Mouse (Mus musculus) lung, embryonic 16.5 days (tissue): Measurements from ENCODE around the gene Olfr1188. TPM values are rescaled to one million over a fixed set of nuclear protein-coding genes. Genes with fewer than 3 reads are reported as not detected.
"Not testable (repeated sequence)": the region's sequence is repeated elsewhere in the genome, so short reads cannot be mapped to it uniquely, and the experiment has no call there.

Source experiments
- ATAC-seq: fragments of 200-750 bp; cut with Nextera tagmentation; 2 replicates; pipeline ENCODE4 v1.8.0; 2017; ENCODE audit warnings: low read depth, mild to moderate bottlenecking, moderate library complexity
- H3K27ac ChIP-seq: fragments of 300-500 bp; sonication (generic); 2 replicates; pipeline ENCODE4 v1.5.1; 2014; ENCODE audit warnings: mild to moderate bottlenecking, control low read depth, low read length
- H3K27me3 ChIP-seq: fragments of 300-500 bp; sonication (generic); 2 replicates; pipeline ENCODE4 v1.6.1; 2014; ENCODE audit warnings: low read depth, low read length, mixed read lengths; ENCODE audit not compliant: control insufficient read depth, insufficient read depth
- H3K36me3 ChIP-seq: fragments of 300-500 bp; sonication (generic); 2 replicates; pipeline ENCODE4 v1.6.1; 2014; ENCODE audit warnings: low read length; ENCODE audit not compliant: control insufficient read depth, insufficient read depth
- H3K4me1 ChIP-seq: fragments of 300-500 bp; sonication (generic); replicated peaks from 2 replicates; pipeline ENCODE4 v1.6.1; 2014; ENCODE audit warnings: low read length, mixed read lengths; ENCODE audit not compliant: control insufficient read depth, insufficient read depth
- H3K4me2 ChIP-seq: fragments of 300-500 bp; sonication (generic); 2 replicates; pipeline ENCODE4 v1.6.1; 2014; ENCODE audit warnings: low read depth, low read length, control low read depth
- H3K4me3 ChIP-seq: fragments of 300-500 bp; sonication (generic); 2 replicates; pipeline ENCODE4 v1.5.1; 2014; ENCODE audit warnings: mild to moderate bottlenecking, low read length, control low read depth
- H3K9ac ChIP-seq: fragments of 300-500 bp; sonication (generic); 2 replicates; pipeline ENCODE4 v1.6.1; 2014; ENCODE audit warnings: low read length, control low read depth
- H3K9me3 ChIP-seq: fragments of 300-500 bp; sonication (generic); 2 replicates; pipeline ENCODE4 v1.6.1; 2016; ENCODE audit warnings: low read length; ENCODE audit not compliant: control insufficient read depth
- WGBS: fragments of 180-500 bp; shearing (Covaris S2); extraction: QIAGEN DNeasy Blood & Tissue Kit; methylation state at CpG from one replicate; pipeline ENCODE4 v1.1.7; 2014; 5-methylcytosine and 5-hydroxymethylcytosine counted together
- polyA plus RNA-seq: library from polyadenylated mRNA; unstranded; fragments of >200 nt; fragmentation: Nextera tagmentation; extraction: Ambion mirVana; gene quantifications from 2 replicates; pipeline ENCODE4 v1.2.1, GENCODE M21; 2015

Gene Olfr1188
- not detected in 2 replicates for polyA plus RNA-seq

DNA sequence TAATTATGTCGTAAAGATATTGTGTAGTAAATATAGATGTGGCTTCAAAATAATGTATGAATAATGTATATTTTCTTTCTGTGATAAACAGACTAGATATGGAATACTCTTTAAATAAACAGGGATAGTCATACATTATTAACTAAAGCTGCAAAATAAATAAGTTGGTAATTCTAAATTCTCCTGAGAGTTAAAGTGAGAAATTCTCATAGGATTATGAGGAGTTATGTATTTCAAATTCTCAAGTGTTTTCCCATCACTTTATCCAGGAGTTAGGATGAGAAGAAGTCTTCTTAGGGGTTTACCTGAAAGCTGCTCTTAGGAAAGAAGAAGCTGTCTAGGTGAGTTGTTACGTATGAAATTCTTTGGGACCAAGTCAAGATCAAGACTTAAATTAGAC lies at the start of gene Olfr1188:
TSS of gene Olfr1188 (plus strand) at position 301 of the 400 bp plus-strand sequence.
- Histone ChIP-seq H3K4me3 (no peak within 1 kb of the TSS), H3K9ac (no peak within 1 kb of the TSS), H3K4me1 (no peaks in the 10 kb centered on the region), H3K4me2 (no peak within 1 kb of the TSS), H3K27ac (no peak within 1 kb of the TSS), H3K36me3 (no peaks in the 10 kb centered on the region), H3K27me3 (no peaks in the 10 kb centered on the region), H3K9me3 (no peaks in the 10 kb centered on the region)
- no peak for ATAC-seq
- 73% methylated on average over 2 of the region's 2 CpGs for WGBS

DNA sequence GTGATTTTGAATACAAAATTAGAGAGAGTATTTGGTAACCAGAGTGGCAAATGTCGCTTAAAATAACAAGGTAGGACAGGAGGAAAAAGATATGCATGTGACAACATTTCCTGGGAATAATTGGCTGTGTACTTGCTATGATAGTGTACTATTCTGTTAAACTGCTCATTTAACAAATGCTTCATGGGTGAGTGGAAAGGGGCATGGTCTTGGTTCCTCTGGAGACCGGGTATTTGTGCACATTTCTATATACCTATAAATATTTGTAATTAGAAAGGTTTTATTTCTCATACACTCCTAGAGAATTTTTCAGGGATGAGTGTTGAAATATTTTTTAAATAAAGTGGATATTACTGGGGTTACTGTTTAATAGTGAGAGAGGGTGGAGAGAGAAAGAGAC lies 38.5 kb upstream of the Olfr1188 start, which contains the start of gene Olfr1186:
TSS of gene Olfr1186 (plus strand) at position 301 of the 400 bp plus-strand sequence.
- no peak within 1 kb of the TSS for H3K4me3 ChIP-seq
- H3K27ac ChIP-seq = no peak within 1 kb of the TSS
- no peaks in the 10 kb centered on the region for H3K27me3 ChIP-seq
- H3K36me3 ChIP-seq = no peaks in the 10 kb centered on the region
- H3K9ac ChIP-seq = no peak within 1 kb of the TSS
- H3K4me2 ChIP-seq = no peak within 1 kb of the TSS
- 76% methylated on average over 2 of the region's 2 CpGs for WGBS
- no peak for ATAC-seq
- no peaks in the 10 kb centered on the region for H3K4me1 ChIP-seq
- no peaks in the 10 kb centered on the region for H3K9me3 ChIP-seq

DNA sequence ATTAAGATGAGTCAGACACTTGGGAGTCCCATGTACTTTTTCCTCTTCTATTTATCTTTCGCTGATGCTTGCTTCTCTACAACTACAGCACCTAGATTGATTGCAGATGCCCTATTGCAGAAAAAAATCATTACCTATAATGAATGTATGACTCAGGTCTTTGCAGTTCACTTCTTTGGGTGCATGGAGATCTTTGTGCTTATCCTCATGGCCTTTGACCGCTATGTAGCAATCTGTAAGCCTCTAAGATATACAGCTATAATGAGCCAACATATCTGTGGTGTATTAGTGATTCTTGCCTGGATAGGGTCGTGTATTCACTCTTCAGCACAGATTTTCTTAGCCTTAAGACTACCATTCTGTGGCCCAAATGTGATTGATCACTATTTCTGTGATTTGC lies 31.0 kb upstream of the Olfr1188 start:
- no peaks in the 10 kb centered on the region for H3K27me3 ChIP-seq
- H3K4me2 ChIP-seq = no peak overlapping the region
- no peak overlapping the region for H3K27ac ChIP-seq
- H3K4me3 ChIP-seq = no peak overlapping the region
- no peak overlapping the region for H3K9ac ChIP-seq
- no peak for ATAC-seq
- no peaks in the 10 kb centered on the region for H3K9me3 ChIP-seq
- 60% methylated on average over 3 of the region's 3 CpGs for WGBS
- no peaks in the 10 kb centered on the region for H3K36me3 ChIP-seq
- no peaks in the 10 kb centered on the region for H3K4me1 ChIP-seq

DNA sequence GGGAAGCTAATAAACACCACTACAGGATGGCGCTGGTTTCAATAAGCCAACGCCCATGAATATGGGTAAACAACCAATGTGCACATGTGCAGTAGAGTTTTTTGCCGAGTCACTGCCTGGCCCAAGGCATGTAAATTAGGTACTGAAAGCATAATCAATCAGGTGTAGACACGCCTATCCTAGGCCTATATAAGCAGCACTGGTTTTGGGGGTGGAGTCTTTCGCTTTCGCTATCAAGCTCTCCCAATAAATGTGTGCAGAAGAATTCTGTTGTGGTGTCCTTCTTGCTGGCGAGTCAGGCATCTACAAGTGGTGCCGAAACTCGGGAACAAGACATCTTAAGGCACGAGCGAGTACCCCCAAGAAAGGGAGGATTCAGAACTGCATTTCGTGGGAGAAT lies 16.0 kb downstream of the Olfr1188 start:
- H3K27ac ChIP-seq, H3K27me3 ChIP-seq, H3K4me2 ChIP-seq, ATAC-seq, H3K9ac ChIP-seq, H3K36me3 ChIP-seq, H3K4me3 ChIP-seq, H3K9me3 ChIP-seq, H3K4me1 ChIP-seq: not testable (repeated sequence)
- 88% methylated on average over 12 of the region's 12 CpGs for WGBS

DNA sequence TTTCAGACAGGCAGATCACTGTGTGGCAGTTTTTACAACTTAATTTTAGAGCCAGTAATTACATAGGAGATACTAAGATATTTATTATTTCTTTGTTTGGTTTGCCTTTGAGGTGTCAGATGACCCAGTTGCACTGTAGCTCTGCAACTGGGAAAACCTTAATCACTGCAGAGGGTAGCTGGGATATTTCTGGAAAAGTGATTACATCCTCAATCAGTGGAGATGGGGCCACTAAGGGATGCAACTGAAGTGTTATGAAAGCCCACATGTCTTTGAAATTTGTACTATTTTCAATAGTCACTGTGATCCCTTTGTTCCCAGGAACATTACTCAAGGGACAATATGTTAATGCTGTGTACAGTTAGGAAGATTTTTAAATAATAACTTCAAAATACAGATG lies 29.4 kb downstream of the Olfr1188 start, which contains the start of gene Olfr1189:
TSS of gene Olfr1189 (plus strand) at position 301 of the 400 bp plus-strand sequence.
- ATAC-seq = no peak
- H3K4me2 ChIP-seq = no peak within 1 kb of the TSS
- no peaks in the 10 kb centered on the region for H3K36me3 ChIP-seq
- H3K4me3 ChIP-seq = no peak within 1 kb of the TSS
- no peaks in the 10 kb centered on the region for H3K27me3 ChIP-seq
- H3K9me3 ChIP-seq = no peaks in the 10 kb centered on the region
- no peaks in the 10 kb centered on the region for H3K4me1 ChIP-seq
- no peak within 1 kb of the TSS for H3K9ac ChIP-seq
- no peak within 1 kb of the TSS for H3K27ac ChIP-seq

Other genes starting within 250 kb of the Olfr1188 start
- gene Olfr1174-ps, start 241.8 kb upstream of the Olfr1188 start, polyA plus RNA-seq = not detected in 2 replicates
- not detected in 2 replicates for gene Olfr1175-ps, start 229.7 kb upstream of the Olfr1188 start, polyA plus RNA-seq
- gene Olfr1176, start 220.2 kb upstream of the Olfr1188 start, polyA plus RNA-seq = not detected in 2 replicates
- not detected in 2 replicates for gene Olfr1177-ps, start 210.4 kb upstream of the Olfr1188 start, polyA plus RNA-seq
- gene Olfr1178, start 169.9 kb upstream of the Olfr1188 start, polyA plus RNA-seq = not detected in 2 replicates
- gene Olfr1179, start 150.5 kb upstream of the Olfr1188 start, polyA plus RNA-seq = not detected in 2 replicates
- gene Olfr1180, start 137.8 kb upstream of the Olfr1188 start, polyA plus RNA-seq = not detected in 2 replicates
- gene Olfr1181, start 130.8 kb upstream of the Olfr1188 start, polyA plus RNA-seq = not detected in 2 replicates
- gene Gm13757, start 107.8 kb upstream of the Olfr1188 start, polyA plus RNA-seq = not detected in 2 replicates
- gene Olfr1183, start 102.1 kb upstream of the Olfr1188 start, polyA plus RNA-seq = not detected in 2 replicates
- gene Olfr1184, start 73.3 kb upstream of the Olfr1188 start, polyA plus RNA-seq = not detected in 2 replicates
- gene Olfr1185-ps1, start 63.6 kb upstream of the Olfr1188 start, polyA plus RNA-seq = not detected in 2 replicates
- not detected in 2 replicates for gene Olfr1186, start 38.4 kb upstream of the Olfr1188 start, polyA plus RNA-seq
- gene Olfr1189, start 29.5 kb downstream of the Olfr1188 start, polyA plus RNA-seq = not detected in 2 replicates
- not detected in 2 replicates for gene Olfr1191-ps1, start 83.6 kb downstream of the Olfr1188 start, polyA plus RNA-seq
- not detected in 2 replicates for gene Olfr1192-ps1, start 91.6 kb downstream of the Olfr1188 start, polyA plus RNA-seq
- not detected in 2 replicates for gene Olfr1193, start 118.7 kb downstream of the Olfr1188 start, polyA plus RNA-seq
- gene Olfr1195, start 132.3 kb downstream of the Olfr1188 start, polyA plus RNA-seq = not detected in 2 replicates
- not detected in 2 replicates for gene Olfr1196, start 147.7 kb downstream of the Olfr1188 start, polyA plus RNA-seq
- gene Olfr1197, start 175.4 kb downstream of the Olfr1188 start, polyA plus RNA-seq = not detected in 2 replicates
- gene Olfr1198, start 194.4 kb downstream of the Olfr1188 start, polyA plus RNA-seq = not detected in 2 replicates
- not detected in 2 replicates for gene Olfr1199, start 203.5 kb downstream of the Olfr1188 start, polyA plus RNA-seq
- gene Olfr1200, start 213.6 kb downstream of the Olfr1188 start, polyA plus RNA-seq = not detected in 2 replicates
- not detected in 2 replicates for gene Olfr1201, start 236.1 kb downstream of the Olfr1188 start, polyA plus RNA-seq